Mouse (Mus musculus): ENCODE data around the gene Mrps12. TPM values are rescaled to one million over a fixed set of nuclear protein-coding genes. Genes with fewer than 3 reads are reported as not detected.

Mrps12 gene
- total and polyA plus RNA-seq, 3 experiments: 126 to 137 TPM; not detected in 1

DNA sequence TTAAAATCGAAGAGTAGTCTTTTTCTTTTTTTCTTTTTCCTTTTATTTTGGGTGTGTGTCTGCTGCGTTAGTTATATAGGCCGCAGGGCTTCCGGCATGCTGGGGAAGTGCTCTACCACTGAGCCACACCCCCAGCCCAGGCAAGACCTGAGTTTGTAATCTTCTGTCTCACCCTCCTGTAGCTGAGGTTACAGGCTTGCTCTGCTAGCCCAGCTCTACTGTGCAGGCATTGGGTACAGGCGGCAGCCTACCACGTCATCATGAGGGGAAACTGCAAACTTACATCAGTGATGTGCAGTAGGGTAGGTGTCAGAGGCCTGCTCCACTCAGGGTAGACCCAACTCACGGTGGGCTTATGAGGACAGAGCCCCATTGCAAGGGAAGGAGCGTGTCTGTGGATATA is 39.6 kb upstream of the Mrps12 start:
- H3K79me2 ChIP-seq (ENCODE audit: control insufficient read depth, insufficient read depth, low read length, poor library complexity): no peaks in the 10 kb centered on the region
- H3K4me1 ChIP-seq (ENCODE audit: control insufficient read depth in 1 of 2, insufficient read depth in 2 of 2, low read length in 2 of 2): peaks cover 0 to 4% of the 10 kb centered on the region in 2 experiments; a peak in 2 of 4 replicates
- H3K9me3 ChIP-seq (replicated peaks; ENCODE audit: insufficient read depth, low read length): no peaks in the 10 kb centered on the region
- H3K27me3 ChIP-seq (ENCODE audit: control insufficient read depth in 1 of 2, insufficient read depth in 2 of 2, low read length in 2 of 2): no peaks in the 10 kb centered on the region
- no peak overlapping the region for H3K27ac ChIP-seq (ENCODE audit: control insufficient read depth, low read depth, low read length)
- no peak for DNase-seq (ENCODE audit: low read depth, low spot score)
- no peak overlapping the region for H3K4me3 ChIP-seq (ENCODE audit: control insufficient read depth in 1 of 2, insufficient read depth in 1 of 2, low read depth in 2 of 2, low read length in 2 of 2)
- no peak overlapping the region for H3K9ac ChIP-seq (ENCODE audit: control insufficient read depth, low read depth, low read length, poor library complexity, severe bottlenecking)
- H3K36me3 ChIP-seq (ENCODE audit: control insufficient read depth in 1 of 2, insufficient read depth in 2 of 2, low read length in 2 of 2): peaks cover 0 to 2% of the 10 kb centered on the region in 2 experiments; a peak in 2 of 4 replicates
- TF ChIP-seq GABPA (IDR thresholded peaks at IDR 0.05; ENCODE audit: low read depth, low read length) (no peak), KAT2A (conservative IDR thresholded peaks at IDR 0.05; ENCODE audit: low read depth, low read length) (no peak), MYC (IDR thresholded peaks at IDR 0.05; ENCODE audit: low read depth, low read length) (no peak), ZC3H11A (IDR thresholded peaks at IDR 0.05; ENCODE audit: low read depth, low read length) (no peak), RAD21 (IDR thresholded peaks at IDR 0.05; ENCODE audit: low read depth, low read length) (no peak)

DNA sequence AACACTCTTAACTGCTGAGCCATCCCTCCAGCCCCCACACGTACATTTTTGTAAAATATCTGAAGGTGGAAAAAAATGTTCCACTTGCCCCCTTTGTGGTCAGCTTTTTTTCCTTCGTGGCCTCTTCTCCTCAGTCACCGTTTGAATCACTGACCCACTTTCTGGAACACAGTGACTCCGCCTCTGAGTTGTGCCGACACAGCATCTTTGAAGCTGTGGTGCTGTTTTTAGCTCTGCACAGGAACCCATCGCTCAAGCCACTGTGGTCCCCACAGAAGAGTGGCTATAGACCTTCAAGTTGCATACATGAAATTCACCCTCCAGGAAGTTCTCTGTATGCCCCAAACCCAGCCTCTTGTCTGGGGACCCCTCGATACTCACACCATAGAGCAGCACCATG is 39.2 kb upstream of the Mrps12 start:
- Histone ChIP-seq H3K36me3 (ENCODE audit: control insufficient read depth in 1 of 2, insufficient read depth in 2 of 2, low read length in 2 of 2) (peaks cover 0 to 2% of the 10 kb centered on the region in 2 experiments; a peak in 2 of 4 replicates), H3K27me3 (ENCODE audit: control insufficient read depth in 1 of 2, insufficient read depth in 2 of 2, low read length in 2 of 2) (no peaks in the 10 kb centered on the region), H3K79me2 (ENCODE audit: control insufficient read depth, insufficient read depth, low read length, poor library complexity) (no peaks in the 10 kb centered on the region), H3K4me1 (ENCODE audit: control insufficient read depth in 1 of 2, insufficient read depth in 2 of 2, low read length in 2 of 2) (peaks cover 0 to 4% of the 10 kb centered on the region in 2 experiments; a peak in 2 of 4 replicates), H3K27ac (ENCODE audit: control insufficient read depth, low read depth, low read length) (no peak overlapping the region), H3K4me3 (ENCODE audit: control insufficient read depth in 1 of 2, insufficient read depth in 1 of 2, low read depth in 2 of 2, low read length in 2 of 2) (no peak overlapping the region), H3K9me3 (replicated peaks; ENCODE audit: insufficient read depth, low read length) (no peaks in the 10 kb centered on the region), H3K9ac (ENCODE audit: control insufficient read depth, low read depth, low read length, poor library complexity, severe bottlenecking) (no peak overlapping the region)
- TF ChIP-seq NELFE (IDR thresholded peaks at IDR 0.05; ENCODE audit: low read depth, low read length) (no peak), TBP (IDR thresholded peaks at IDR 0.05; ENCODE audit: low read depth, low read length) (no peak), TAL1 (IDR thresholded peaks at IDR 0.05; ENCODE audit: low read length) (no peak), BHLHE40 (IDR thresholded peaks at IDR 0.05; ENCODE audit: borderline replicate concordance, low read depth, low read length) (no peak), POLR2A (IDR thresholded peaks at IDR 0.05; ENCODE audit: control insufficient read depth in 1 of 2, insufficient read depth in 1 of 2, low read depth in 1 of 2, low read length in 2 of 2, poor library complexity in 1 of 2) (no peak), MYC (IDR thresholded peaks at IDR 0.05; ENCODE audit: low read depth, low read length) (no peak), POLR2AphosphoS2 (IDR thresholded peaks at IDR 0.05; ENCODE audit: low read length) (no peak), TCF12 (IDR thresholded peaks at IDR 0.05; ENCODE audit: low read depth, low read length) (no peak), ZNF384 (IDR thresholded peaks at IDR 0.05; ENCODE audit: low read depth, low read length) (no peak)
- no peak for DNase-seq (ENCODE audit: low read depth, low spot score)

DNA sequence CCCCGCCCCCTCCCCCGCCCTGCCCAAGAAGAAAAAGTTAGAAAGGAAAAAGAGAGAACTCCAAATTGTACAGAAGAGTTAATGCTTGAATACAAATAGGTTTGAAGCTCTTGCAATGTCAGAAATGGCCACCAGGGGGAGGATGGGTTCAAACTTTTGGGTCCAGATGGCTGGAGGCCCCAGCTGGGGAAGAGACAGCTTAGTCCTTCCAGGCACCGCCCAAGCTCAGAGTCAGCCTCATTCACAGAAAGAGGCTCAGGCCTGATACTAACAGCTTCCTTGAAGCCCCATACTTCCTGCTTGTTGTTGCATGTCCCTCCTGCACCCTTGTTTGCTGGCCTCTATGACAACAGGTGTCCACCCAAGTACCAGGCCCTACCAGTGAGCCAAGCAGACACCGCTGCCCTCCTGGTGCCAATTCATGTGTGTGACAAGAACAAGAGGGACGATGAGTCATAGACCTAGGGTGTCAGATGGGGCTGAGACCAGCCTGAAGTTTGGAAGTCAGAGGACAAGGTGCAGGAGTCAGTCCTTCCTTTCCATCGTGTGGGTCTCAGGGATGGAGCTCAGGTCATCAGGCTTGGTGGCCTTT is 38.5 kb upstream of the Mrps12 start:
- Histone ChIP-seq H3K4me1 (ENCODE audit: control insufficient read depth in 1 of 2, insufficient read depth in 2 of 2, low read length in 2 of 2) (peaks cover 0 to 4% of the 10 kb centered on the region in 2 experiments; a peak in 2 of 4 replicates), H3K27ac (ENCODE audit: control insufficient read depth, low read depth, low read length) (no peak overlapping the region), H3K9ac (ENCODE audit: control insufficient read depth, low read depth, low read length, poor library complexity, severe bottlenecking) (0 out of 2 replicates have a peak overlapping the region, but pooled peaks have one; percentile 5), H3K9me3 (replicated peaks; ENCODE audit: insufficient read depth, low read length) (no peaks in the 10 kb centered on the region), H3K4me3 (ENCODE audit: control insufficient read depth in 1 of 2, insufficient read depth in 1 of 2, low read depth in 2 of 2, low read length in 2 of 2) (no peak overlapping the region), H3K27me3 (ENCODE audit: control insufficient read depth in 1 of 2, insufficient read depth in 2 of 2, low read length in 2 of 2) (no peaks in the 10 kb centered on the region), H3K36me3 (ENCODE audit: control insufficient read depth in 1 of 2, insufficient read depth in 2 of 2, low read length in 2 of 2) (peaks cover 0 to 2% of the 10 kb centered on the region in 2 experiments; a peak in 2 of 4 replicates), H3K79me2 (ENCODE audit: control insufficient read depth, insufficient read depth, low read length, poor library complexity) (no peaks in the 10 kb centered on the region)
- no peak for TF ChIP-seq MYC (IDR thresholded peaks at IDR 0.05; ENCODE audit: low read depth, low read length)
- TF ChIP-seq TBP (IDR thresholded peaks at IDR 0.05; ENCODE audit: low read depth, low read length): peak; percentile 62; the same call in 1 of the 2 replicates
- TF ChIP-seq RAD21 (IDR thresholded peaks at IDR 0.05; ENCODE audit: low read depth, low read length): peak; percentile 87
- TF ChIP-seq SMC3 (IDR thresholded peaks at IDR 0.05; ENCODE audit: low read depth, low read length): peak; percentile 97
- TF ChIP-seq BHLHE40 (IDR thresholded peaks at IDR 0.05; ENCODE audit: borderline replicate concordance, low read depth, low read length): no peak
- TF ChIP-seq ZC3H11A (IDR thresholded peaks at IDR 0.05; ENCODE audit: low read depth, low read length): peak; percentile 83
- TF ChIP-seq ZKSCAN1 (IDR thresholded peaks at IDR 0.05; ENCODE audit: low read depth, low read length): no peak
- TF ChIP-seq CTCF (IDR thresholded peaks at IDR 0.05 in 2 of 3, conservative IDR thresholded peaks at IDR 0.05 in 1 of 3; ENCODE audit: control insufficient read depth in 1 of 3, insufficient read depth in 1 of 3, low read depth in 2 of 3, low read length in 3 of 3, poor library complexity in 1 of 3, severe bottlenecking in 1 of 3): peak; percentile 74 to 90 (median 76)
- TF ChIP-seq ZNF384 (IDR thresholded peaks at IDR 0.05; ENCODE audit: low read depth, low read length): peak; percentile 59
- TF ChIP-seq MAX (IDR thresholded peaks at IDR 0.05; ENCODE audit: low read length): no peak
- TF ChIP-seq SIN3A (IDR thresholded peaks at IDR 0.05; ENCODE audit: low read length): peak; percentile 64
- TF ChIP-seq POLR2A (IDR thresholded peaks at IDR 0.05; ENCODE audit: control insufficient read depth in 1 of 2, insufficient read depth in 1 of 2, low read depth in 1 of 2, low read length in 2 of 2, poor library complexity in 1 of 2): no peak
- TF ChIP-seq KAT2A (conservative IDR thresholded peaks at IDR 0.05; ENCODE audit: low read depth, low read length): no peak
- peak; percentile 41; the same call in 1 of the 2 replicates for TF ChIP-seq ETS1 (IDR thresholded peaks at IDR 0.05; ENCODE audit: low read depth, low read length)
- DNase-seq (ENCODE audit: low read depth, low spot score): peak; percentile 91
